30 mouse cellular contexts compared by ENCODE assay signal in the genomic region with DNA sequence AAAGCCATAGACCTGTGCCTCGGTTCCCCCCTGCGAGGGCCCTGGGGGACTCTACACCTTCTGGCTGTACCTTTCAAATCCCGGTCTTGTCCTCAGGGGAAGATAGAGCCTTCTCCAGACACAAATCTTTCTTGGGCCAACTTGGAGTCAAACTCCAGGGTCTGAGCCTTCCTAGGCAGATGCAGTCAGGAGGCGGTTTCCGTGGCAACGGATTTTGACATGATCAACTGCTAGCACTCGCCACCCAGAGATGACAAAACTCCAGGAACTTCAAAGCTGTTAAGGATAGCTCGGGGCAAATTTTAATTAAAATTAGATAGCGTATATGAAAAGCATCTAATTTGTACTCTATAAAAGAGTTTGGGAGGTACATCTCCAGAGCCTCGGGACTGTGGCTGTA.
DNase-seq lines count a peak whose midpoint lies in the region; ATAC-seq lines count a peak whose summit lies in the region.
"Had no signal": no experiment of that assay in that cellular context is flagged by ENCODE, and none has a peak within 500 bp of the region (broad histone marks: within the 10 kb centered on the region; RNA-seq: fewer than 3 reads in every experiment).

No protein-coding gene starts in this region.

- H3K9ac ChIP-seq in hindbrain, embryonic 15.5 days, result no peak overlapping the region
- no peak overlapping the region for H3K9ac ChIP-seq in hindbrain, embryonic 13.5 days
- no peak overlapping the region for H3K9ac ChIP-seq in midbrain, embryonic 11.5 days (ENCODE audit: low read length)
- H3K9ac ChIP-seq: forebrain, embryonic 13.5 days; heart, embryonic 15.5 days; hindbrain, embryonic 14.5 days; liver, embryonic 12.5 days; neural tube, embryonic 15.5 days had no signal

- peaks cover 10% of the 10 kb centered on the region for H3K4me1 ChIP-seq in hindbrain, embryonic 15.5 days (replicated peaks)
- peaks cover 13% of the 10 kb centered on the region for H3K4me1 ChIP-seq in hindbrain, embryonic 13.5 days (replicated peaks)
- H3K4me1 ChIP-seq in midbrain, embryonic 10.5 days, result peaks cover 21% of the 10 kb centered on the region
- peaks cover 4% of the 10 kb centered on the region; the same call in 1 of the 2 replicates for H3K4me1 ChIP-seq in midbrain, embryonic 11.5 days (ENCODE audit: control insufficient read depth, insufficient read depth, low read length)
- H3K4me1 ChIP-seq: liver, embryonic 12.5 days; megakaryocyte, embryonic 14.5 days had no signal

- H3K4me2 ChIP-seq in hindbrain, embryonic 15.5 days, result no peak overlapping the region
- no peak overlapping the region for H3K4me2 ChIP-seq in hindbrain, embryonic 13.5 days
- H3K4me2 ChIP-seq in midbrain, embryonic 11.5 days, result no peak overlapping the region
- H3K4me2 ChIP-seq: forebrain, embryonic 13.5 days; heart, embryonic 15.5 days; hindbrain, embryonic 14.5 days; liver, embryonic 12.5 days; neural tube, embryonic 15.5 days had no signal

- WGBS in hindbrain, embryonic 15.5 days, result 54% methylated on average over 10 of the region's 10 CpGs
- 62% methylated on average over 10 of the region's 10 CpGs for WGBS in hindbrain, embryonic 13.5 days
- WGBS in midbrain, embryonic 10.5 days, result 63% methylated on average over 10 of the region's 10 CpGs
- 53% methylated on average over 10 of the region's 10 CpGs for WGBS in midbrain, embryonic 11.5 days

- H3K9me3 ChIP-seq in hindbrain, embryonic 15.5 days, result no peaks in the 10 kb centered on the region
- no peaks in the 10 kb centered on the region for H3K9me3 ChIP-seq in hindbrain, embryonic 13.5 days
- H3K9me3 ChIP-seq in midbrain, embryonic 10.5 days (replicated peaks), result no peaks in the 10 kb centered on the region; the same call in 1 of the 2 replicates
- H3K9me3 ChIP-seq in midbrain, embryonic 11.5 days (ENCODE audit: control insufficient read depth, low read length), result no peaks in the 10 kb centered on the region; the same call in 1 of the 2 replicates
- H3K9me3 ChIP-seq: forebrain, embryonic 13.5 days; heart, embryonic 15.5 days; liver, embryonic 12.5 days; neural tube, embryonic 15.5 days had no signal

- DNase-seq in midbrain, embryonic 10.5 days (ENCODE audit: low spot score), result peak; percentile 47
- no peak for DNase-seq in midbrain, embryonic 11.5 days (ENCODE audit: low spot score, missing footprints)
- peak; percentile 28 for DNase-seq in brain, adult 2 months (ENCODE audit: low read depth, low spot score)
- DNase-seq in embryo, embryonic 11 days, result peak; percentile 40
- no peak for DNase-seq in B cell, adult 2 months
- DNase-seq in kidney, postnatal 14 days, result no peak
- DNase-seq: adrenal gland, adult 2 months; cerebellum, adult 11-12 months; cerebellum, adult 9-11 months; gastrocnemius, postnatal 25 days; heart, adult 11 months; kidney, adult 8-10 months; lung, adult 18-20 months; lung, postnatal 4 days; thymus, adult 18-20 months; thymus, postnatal 36 days had no signal

- H3K27ac ChIP-seq in hindbrain, embryonic 15.5 days (replicated peaks), result no peak overlapping the region
- H3K27ac ChIP-seq in hindbrain, embryonic 13.5 days, result no peak overlapping the region
- no peak overlapping the region for H3K27ac ChIP-seq in midbrain, embryonic 10.5 days (replicated peaks)
- no peak overlapping the region for H3K27ac ChIP-seq in midbrain, embryonic 11.5 days (ENCODE audit: low read depth, low read length)
- H3K27ac ChIP-seq: forebrain, embryonic 13.5 days; heart, embryonic 10.5 days; heart, embryonic 15.5 days; hindbrain, embryonic 14.5 days; kidney, postnatal 0 days; liver, embryonic 12.5 days; neural tube, embryonic 15.5 days; stomach, postnatal 0 days had no signal

- no peaks in the 10 kb centered on the region for H3K36me3 ChIP-seq in hindbrain, embryonic 15.5 days
- H3K36me3 ChIP-seq in hindbrain, embryonic 13.5 days, result no peaks in the 10 kb centered on the region
- no peaks in the 10 kb centered on the region for H3K36me3 ChIP-seq in midbrain, embryonic 10.5 days
- H3K36me3 ChIP-seq in midbrain, embryonic 11.5 days (ENCODE audit: control insufficient read depth, insufficient read depth, low read length), result no peaks in the 10 kb centered on the region
- H3K36me3 ChIP-seq: heart, embryonic 10.5 days; heart, embryonic 15.5 days; liver, embryonic 12.5 days; neural tube, embryonic 15.5 days had no signal

- 0 out of 2 replicates have a peak, but pooled peaks have one; percentile 27 for ATAC-seq in hindbrain, embryonic 15.5 days (ENCODE audit: low FRiP score, low read depth)
- no peak for ATAC-seq in hindbrain, embryonic 13.5 days (ENCODE audit: low FRiP score)
- no peak for ATAC-seq in midbrain, embryonic 11.5 days (ENCODE audit: low FRiP score)
- ATAC-seq: CD4-positive, CD25-positive, alpha-beta regulatory T cell, adult 4 months; forebrain, embryonic 13.5 days; intestine, embryonic 16.5 days; liver, embryonic 12.5 days; lung, postnatal 0 days had no signal

- no peak overlapping the region for H3K4me3 ChIP-seq in hindbrain, embryonic 15.5 days
- no peak overlapping the region for H3K4me3 ChIP-seq in hindbrain, embryonic 13.5 days
- H3K4me3 ChIP-seq in midbrain, embryonic 10.5 days, result no peak overlapping the region
- H3K4me3 ChIP-seq in midbrain, embryonic 11.5 days (ENCODE audit: low read depth, low read length), result no peak overlapping the region
- H3K4me3 ChIP-seq: forebrain, embryonic 13.5 days; heart, embryonic 10.5 days; heart, embryonic 15.5 days; liver, embryonic 12.5 days; megakaryocyte, embryonic 14.5 days; neural tube, embryonic 15.5 days had no signal

- peaks cover 27% of the 10 kb centered on the region for H3K27me3 ChIP-seq in hindbrain, embryonic 15.5 days
- peaks cover 51% of the 10 kb centered on the region for H3K27me3 ChIP-seq in hindbrain, embryonic 13.5 days
- peaks cover 87% of the 10 kb centered on the region for H3K27me3 ChIP-seq in midbrain, embryonic 10.5 days (ENCODE audit: low read depth, poor library complexity, severe bottlenecking)
- peaks cover 27% of the 10 kb centered on the region for H3K27me3 ChIP-seq in midbrain, embryonic 11.5 days (ENCODE audit: control insufficient read depth, insufficient read depth, low read length)

Comparison
In these comparisons a context has a peak if more than half of its experiments do, and no peak if none do; other contexts are left out.
1. DNase-seq: peak in midbrain, embryonic 10.5 days (single experiment), brain, adult 2 months (single experiment) and embryo, embryonic 11 days (single experiment); none in midbrain, embryonic 11.5 days (single experiment), B cell, adult 2 months (0 of 2) and kidney, postnatal 14 days (single experiment).